Mouse (Mus musculus) thymus, postnatal 4 days (tissue): Measurements from ENCODE around the gene Meaf6.

Experiments
- DNase-seq: peaks from one replicate; pipeline ENCODE4 v3.0.0; 2021

Meaf6 gene

GRCm38 (mm10) chr4:125116090-125116861 is 31.3 kb downstream of the Meaf6 start:
- peak; percentile 45 for DNase-seq

- DNase-seq = no peak
Measured at GRCm38 (mm10) chr4:125116929-125117328, 32.0 kb downstream of the Meaf6 start.

- DNase-seq = peak; percentile 71
Measured at GRCm38 (mm10) chr4:125117902-125118320, 33.0 kb downstream of the Meaf6 start.

- peak; percentile 59 for DNase-seq
Measured at GRCm38 (mm10) chr4:125119070-125119469, 34.1 kb downstream of the Meaf6 start.

GRCm38 (mm10) chr4:125119721-125120120 is 34.8 kb downstream of the Meaf6 start:
- no peak for DNase-seq

GRCm38 (mm10) chr4:125122431-125123278 is 37.7 kb downstream of the Meaf6 start:
- DNase-seq = peak; percentile 57

GRCm38 (mm10) chr4:125123279-125123671 is 38.3 kb downstream of the Meaf6 start:
- DNase-seq = peak; percentile 30

GRCm38 (mm10) chr4:125124424-125125209 is 39.7 kb downstream of the Meaf6 start:
- peak; percentile 74 for DNase-seq

GRCm38 (mm10) chr4:125125361-125125921 is 40.5 kb downstream of the Meaf6 start:
- DNase-seq = peak; percentile 23

GRCm38 (mm10) chr4:125126186-125126585 is 41.3 kb downstream of the Meaf6 start:
- no peak for DNase-seq

GRCm38 (mm10) chr4:125126761-125127160 is 41.8 kb downstream of the Meaf6 start:
- DNase-seq = no peak

- DNase-seq = peak; percentile 97
Measured at GRCm38 (mm10) chr4:125127305-125128084, 42.6 kb downstream of the Meaf6 start, which contains the start of gene Zc3h12a. Gene Zc3h12a (minus strand): TSS chr4:125127840.

- no peak for DNase-seq
Measured at GRCm38 (mm10) chr4:125131493-125131892, 46.6 kb downstream of the Meaf6 start.

GRCm38 (mm10) chr4:125132394-125132793 is 47.5 kb downstream of the Meaf6 start:
- peak; percentile 86 for DNase-seq

- DNase-seq = no peak
Measured at GRCm38 (mm10) chr4:125134192-125134591, 49.3 kb downstream of the Meaf6 start.

GRCm38 (mm10) chr4:125134631-125135030 is 49.7 kb downstream of the Meaf6 start:
- DNase-seq = no peak

GRCm38 (mm10) chr4:125135076-125135855 is 50.3 kb downstream of the Meaf6 start:
- no peak for DNase-seq

- no peak for DNase-seq
Measured at GRCm38 (mm10) chr4:125136303-125136888, 51.5 kb downstream of the Meaf6 start.

GRCm38 (mm10) chr4:125138321-125138720 is 53.4 kb downstream of the Meaf6 start:
- no peak for DNase-seq

- DNase-seq = no peak
Measured at GRCm38 (mm10) chr4:125144211-125144610, 59.3 kb downstream of the Meaf6 start.

- DNase-seq = no peak
Measured at GRCm38 (mm10) chr4:125144627-125145026, 59.7 kb downstream of the Meaf6 start.
